Mouse (Mus musculus) retina, postnatal 7 days (tissue): ENCODE data around the gene Smad3.

Experiments used
- DNase-seq: peaks from one replicate; pipeline ENCODE4 v3.0.0-alpha.2; 2012; ENCODE audit warnings: low read depth, low spot score

The Smad3 gene

GRCm38 (mm10) chr9:63772452-63772851 is 14.7 kb upstream of the Smad3 start:
- no peak for DNase-seq

GRCm38 (mm10) chr9:63771676-63772075 is 13.9 kb upstream of the Smad3 start:
- no peak for DNase-seq

GRCm38 (mm10) chr9:63761367-63762094 is 3.7 kb upstream of the Smad3 start:
- DNase-seq: no peak

- no peak for DNase-seq
These were observed 3.0 kb upstream of the Smad3 start for GRCm38 (mm10) chr9:63760783-63761182.

GRCm38 (mm10) chr9:63759973-63760722 is 2.4 kb upstream of the Smad3 start:
- DNase-seq: no peak

- no peak for DNase-seq
These were observed 1.0 kb upstream of the Smad3 start for GRCm38 (mm10) chr9:63758641-63759391.

- no peak for DNase-seq
These were observed 377 bp downstream of the Smad3 start for GRCm38 (mm10) chr9:63757462-63757772.

GRCm38 (mm10) chr9:63756581-63757461 is 973 bp downstream of the Smad3 start:
- no peak for DNase-seq

GRCm38 (mm10) chr9:63755671-63756543 is 1.9 kb downstream of the Smad3 start:
- DNase-seq: no peak

- DNase-seq: no peak
These were observed 3.0 kb downstream of the Smad3 start for GRCm38 (mm10) chr9:63754556-63755510.

GRCm38 (mm10) chr9:63754039-63754438 is 3.8 kb downstream of the Smad3 start:
- DNase-seq: no peak

GRCm38 (mm10) chr9:63753359-63753758 is 4.4 kb downstream of the Smad3 start:
- no peak for DNase-seq

GRCm38 (mm10) chr9:63752576-63752975 is 5.2 kb downstream of the Smad3 start:
- no peak for DNase-seq

GRCm38 (mm10) chr9:63751325-63751724 is 6.5 kb downstream of the Smad3 start:
- no peak for DNase-seq

GRCm38 (mm10) chr9:63750360-63750974 is 7.3 kb downstream of the Smad3 start:
- no peak for DNase-seq

GRCm38 (mm10) chr9:63749296-63749915 is 8.4 kb downstream of the Smad3 start:
- no peak for DNase-seq

GRCm38 (mm10) chr9:63747645-63748295 is 10.0 kb downstream of the Smad3 start:
- no peak for DNase-seq

- DNase-seq: no peak
These were observed 10.8 kb downstream of the Smad3 start for GRCm38 (mm10) chr9:63746980-63747379.
